7 mouse cellular contexts compared by ENCODE assay signal in genomic region chr8:71468916-71469315, GRCm38 (mm10). TPM values are rescaled to one million over a fixed set of nuclear protein-coding genes. Genes with fewer than 3 reads are reported as not detected.
DNase-seq lines count a peak whose midpoint lies in the region; ATAC-seq lines count a peak whose summit lies in the region.

TSS of gene Dda1 (plus strand) at chr8:71469199.

- peak within 1 kb of the TSS; percentile 87 for H3K9ac ChIP-seq in intestine, embryonic 16.5 days (ENCODE audit: low read depth, low read length)
- H3K9ac ChIP-seq in midbrain, embryonic 11.5 days (ENCODE audit: low read length): peak within 1 kb of the TSS; percentile 69

- under 1% methylated on average over 52 of the region's 52 CpGs for WGBS in intestine, embryonic 16.5 days
- under 1% methylated on average over 51 of the region's 52 CpGs for WGBS in midbrain, embryonic 11.5 days

- peak; percentile 98 for DNase-seq in adrenal gland, adult 8-10 months
- peak; percentile 96 for DNase-seq in embryo, embryonic 9.5 days (ENCODE audit: extremely low spot score)
- DNase-seq in gastrocnemius, postnatal 4 days (ENCODE audit: low spot score in 2 of 2): peak; percentile 89 to 96
- peak; percentile 98 for DNase-seq in left cerebral cortex, postnatal 36 days (ENCODE audit: low spot score in 2 of 2)
- DNase-seq in midbrain, embryonic 11.5 days (ENCODE audit: low spot score, missing footprints): peak; percentile 99
- peak; percentile 97 for DNase-seq in skeletal muscle tissue, adult 2 months (ENCODE audit: low read depth, low spot score)

- ATAC-seq in intestine, embryonic 16.5 days: peak; percentile 88
- peak; percentile 87 for ATAC-seq in midbrain, embryonic 11.5 days (ENCODE audit: low FRiP score)

- H3K36me3 ChIP-seq in intestine, embryonic 16.5 days (ENCODE audit: control insufficient read depth, insufficient read depth, low read length): no peaks in the 10 kb centered on the region; the same call in 1 of the 2 replicates
- peaks cover 8% of the 10 kb centered on the region; the same call in 1 of the 2 replicates for H3K36me3 ChIP-seq in midbrain, embryonic 11.5 days (ENCODE audit: control insufficient read depth, insufficient read depth, low read length)

- H3K27ac ChIP-seq in intestine, embryonic 16.5 days (ENCODE audit: low read length): peak within 1 kb of the TSS; percentile 60
- peak within 1 kb of the TSS; percentile 37; the same call in 1 of the 2 replicates for H3K27ac ChIP-seq in midbrain, embryonic 11.5 days (ENCODE audit: low read depth, low read length)

- H3K4me1 ChIP-seq in intestine, embryonic 16.5 days (ENCODE audit: control insufficient read depth, insufficient read depth, low read length): peaks cover 26% of the 10 kb centered on the region
- H3K4me1 ChIP-seq in midbrain, embryonic 11.5 days (ENCODE audit: control insufficient read depth, insufficient read depth, low read length): peaks cover 23% of the 10 kb centered on the region

- intact Hi-C loops in left cerebral cortex, postnatal 36 days (cut with DNase I): no loop called here

- H3K9me3 ChIP-seq in intestine, embryonic 16.5 days (ENCODE audit: control insufficient read depth, low read length): no peaks in the 10 kb centered on the region
- H3K9me3 ChIP-seq in midbrain, embryonic 11.5 days (ENCODE audit: control insufficient read depth, low read length): no peaks in the 10 kb centered on the region

- H3K4me2 ChIP-seq in intestine, embryonic 16.5 days (ENCODE audit: low read depth, low read length): peak within 1 kb of the TSS; percentile 84
- peak within 1 kb of the TSS; percentile 90 for H3K4me2 ChIP-seq in midbrain, embryonic 11.5 days

- no peaks in the 10 kb centered on the region for H3K27me3 ChIP-seq in intestine, embryonic 16.5 days (replicated peaks; ENCODE audit: control insufficient read depth, insufficient read depth, low read length)
- H3K27me3 ChIP-seq in midbrain, embryonic 11.5 days (ENCODE audit: control insufficient read depth, insufficient read depth, low read length): no peaks in the 10 kb centered on the region

- peak within 1 kb of the TSS; percentile 78 for H3K4me3 ChIP-seq in intestine, embryonic 16.5 days (ENCODE audit: low read length)
- H3K4me3 ChIP-seq in midbrain, embryonic 11.5 days (ENCODE audit: low read depth, low read length): peak within 1 kb of the TSS; percentile 80

RNA-seq across cellular contexts. Expression of gene Dda1, which starts in this region (rescaled TPM):
- total RNA-seq in adrenal gland, adult 8-10 months (2022): 10 to 100 TPM; 51.7 to 65.2 (median 57.9) TPM
- 10 to 100 TPM; 40.3 to 44.2 TPM for total RNA-seq in gastrocnemius, postnatal 4 days (2021)
- polyA plus RNA-seq in intestine, embryonic 16.5 days (2015; fragmentation: Nextera tagmentation; extraction: Ambion mirVana): 88.1 and 91.7 TPM in 2 replicates
- 10 to 100 TPM; 70.7 to 78.7 TPM for total RNA-seq in left cerebral cortex, postnatal 36 days (2021)
- polyA plus RNA-seq in midbrain, embryonic 11.5 days (2014; fragmentation: Nextera tagmentation; extraction: Ambion mirVana): 128 and 129 TPM in 2 replicates

Comparison
In these comparisons a context has a peak if more than half of its experiments do, and no peak if none do; other contexts are left out.
1. Peak in every context shown above with its lines: DNase-seq, ATAC-seq, H3K4me3 ChIP-seq and H3K27ac ChIP-seq.